Mouse (Mus musculus): ENCODE data around the gene Atg2a. TPM values are rescaled to one million over a fixed set of nuclear protein-coding genes. Genes with fewer than 3 reads are reported as not detected.

Atg2a gene
- total RNA-seq, 2 experiments from 2014 or later: 8.1 to 9.4 TPM

Other genes starting within 250 kb of the Atg2a start
- 18.6 and 20.0 TPM in 2 replicates for gene Capn1, start 225.8 kb upstream of the Atg2a start, total RNA-seq (2015)
- gene Capn1, start 225.8 kb upstream of the Atg2a start, total RNA-seq (2017): 36.8 and 38.4 TPM in 2 replicates
- 23.1 and 25.2 TPM in 2 replicates for gene Syvn1, start 195.1 kb upstream of the Atg2a start, total RNA-seq (2015)
- gene Syvn1, start 195.1 kb upstream of the Atg2a start, total RNA-seq (2017): 10.1 and 11.2 TPM in 2 replicates
- 44.4 and 53.5 TPM in 2 replicates for gene Mrpl49, start 183.9 kb upstream of the Atg2a start, total RNA-seq (2015)
- gene Mrpl49, start 183.9 kb upstream of the Atg2a start, total RNA-seq (2017): 31.9 and 38.4 TPM in 2 replicates
- 1,814 and 1,841 TPM in 2 replicates for gene Fau, start 183.8 kb upstream of the Atg2a start, total RNA-seq (2015)
- 1,690 and 2,042 TPM in 2 replicates for gene Fau, start 183.8 kb upstream of the Atg2a start, total RNA-seq (2017)
- 12.7 and 14.2 TPM in 2 replicates for gene Znhit2, start 180.5 kb upstream of the Atg2a start, total RNA-seq (2015)
- gene Znhit2, start 180.5 kb upstream of the Atg2a start, total RNA-seq (2017): 12.5 and 14.5 TPM in 2 replicates
- gene Tm7sf2, start 173.3 kb upstream of the Atg2a start, total RNA-seq (2015): 8.4 and 10.6 TPM in 2 replicates
- gene Tm7sf2, start 173.3 kb upstream of the Atg2a start, total RNA-seq (2017): 1.6 and 1.8 TPM in 2 replicates
- 30.4 and 33.2 TPM in 2 replicates for gene Vps51, start 164.4 kb upstream of the Atg2a start, total RNA-seq (2015)
- 42.8 and 54.7 TPM in 2 replicates for gene Vps51, start 164.4 kb upstream of the Atg2a start, total RNA-seq (2017)
- gene Tmem262, start 161.6 kb upstream of the Atg2a start, total RNA-seq (2015): not detected in 2 replicates
- gene Tmem262, start 161.6 kb upstream of the Atg2a start, total RNA-seq (2017): not detected in 2 replicates
- not detected in 2 replicates for gene Gm28374, start 159.4 kb upstream of the Atg2a start, total RNA-seq (2015)
- gene Gm28374, start 159.4 kb upstream of the Atg2a start, total RNA-seq (2017): not detected in 2 replicates
- gene Zfpl1, start 156.7 kb upstream of the Atg2a start, total RNA-seq (2015): 12.0 and 14.9 TPM in 2 replicates
- 23.7 and 32.8 TPM in 2 replicates for gene Zfpl1, start 156.7 kb upstream of the Atg2a start, total RNA-seq (2017)
- gene Cdca5, start 156.7 kb upstream of the Atg2a start, total RNA-seq (2015): 44.8 and 55.4 TPM in 2 replicates
- 35.5 and 42.8 TPM in 2 replicates for gene Cdca5, start 156.7 kb upstream of the Atg2a start, total RNA-seq (2017)
- gene AC131692.1, start 147.2 kb upstream of the Atg2a start, total RNA-seq (2015): 0.30 and 0.73 TPM in 2 replicates
- gene AC131692.1, start 147.2 kb upstream of the Atg2a start, total RNA-seq (2017): 4.6 TPM in 1 of 2 replicates, not detected in the other
- 0.07 and 0.17 TPM in 2 replicates for gene Naaladl1, start 135.9 kb upstream of the Atg2a start, total RNA-seq (2015)
- 0.21 TPM in 1 of 2 replicates, not detected in the other for gene Naaladl1, start 135.9 kb upstream of the Atg2a start, total RNA-seq (2017)
- gene Sac3d1, start 123.0 kb upstream of the Atg2a start, total RNA-seq (2015): 12.0 and 16.9 TPM in 2 replicates
- 5.5 and 6.3 TPM in 2 replicates for gene Sac3d1, start 123.0 kb upstream of the Atg2a start, total RNA-seq (2017)
- 18.2 and 19.5 TPM in 2 replicates for gene Snx15, start 113.4 kb upstream of the Atg2a start, total RNA-seq (2015)
- gene Snx15, start 113.4 kb upstream of the Atg2a start, total RNA-seq (2017): 13.8 and 14.2 TPM in 2 replicates
- gene Batf2, start 100.7 kb upstream of the Atg2a start, total RNA-seq (2015): 0.34 and 0.42 TPM in 2 replicates
- 0.44 and 0.71 TPM in 2 replicates for gene Batf2, start 100.7 kb upstream of the Atg2a start, total RNA-seq (2017)
- 29.2 and 37.4 TPM in 2 replicates for gene Arl2, start 100.1 kb upstream of the Atg2a start, total RNA-seq (2015)
- gene Arl2, start 100.1 kb upstream of the Atg2a start, total RNA-seq (2017): 33.6 and 37.0 TPM in 2 replicates
- not detected in 2 replicates for gene Majin, start 57.3 kb upstream of the Atg2a start, total RNA-seq (2015)
- gene Majin, start 57.3 kb upstream of the Atg2a start, total RNA-seq (2017): not detected in 2 replicates
- gene Gpha2, start 15.3 kb upstream of the Atg2a start, total RNA-seq (2015): not detected in 2 replicates
- not detected in 2 replicates for gene Gpha2, start 15.3 kb upstream of the Atg2a start, total RNA-seq (2017)
- gene Ppp2r5b, start 5.8 kb upstream of the Atg2a start, total RNA-seq (2015): 2.8 TPM in 2 replicates
- 2.3 and 3.1 TPM in 2 replicates for gene Ppp2r5b, start 5.8 kb upstream of the Atg2a start, total RNA-seq (2017)
- gene Ehd1, start 35.1 kb downstream of the Atg2a start, total RNA-seq (2015): 11.8 and 14.4 TPM in 2 replicates
- gene Ehd1, start 35.1 kb downstream of the Atg2a start, total RNA-seq (2017): 39.4 and 40.9 TPM in 2 replicates
- gene Cdc42bpg, start 64.8 kb downstream of the Atg2a start, total RNA-seq (2015): 1.3 and 2.0 TPM in 2 replicates
- gene Cdc42bpg, start 64.8 kb downstream of the Atg2a start, total RNA-seq (2017): 3.2 and 3.5 TPM in 2 replicates
- gene Men1, start 93.3 kb downstream of the Atg2a start, total RNA-seq (2015): 22.9 and 23.6 TPM in 2 replicates
- 27.2 and 27.9 TPM in 2 replicates for gene Men1, start 93.3 kb downstream of the Atg2a start, total RNA-seq (2017)
- 15.8 and 16.3 TPM in 2 replicates for gene Map4k2, start 99.5 kb downstream of the Atg2a start, total RNA-seq (2015)
- gene Map4k2, start 99.5 kb downstream of the Atg2a start, total RNA-seq (2017): 30.5 and 45.4 TPM in 2 replicates
- 268 and 287 TPM in 2 replicates for gene Sf1, start 122.0 kb downstream of the Atg2a start, total RNA-seq (2015)
- gene Sf1, start 122.0 kb downstream of the Atg2a start, total RNA-seq (2017): 156 and 192 TPM in 2 replicates
- gene Pygm, start 142.7 kb downstream of the Atg2a start, total RNA-seq (2015): 0.30 and 1.5 TPM in 2 replicates
- 0.47 TPM in 1 of 2 replicates, not detected in the other for gene Pygm, start 142.7 kb downstream of the Atg2a start, total RNA-seq (2017)
- 223 and 244 TPM in 2 replicates for gene Rasgrp2, start 157.7 kb downstream of the Atg2a start, total RNA-seq (2015)
- 283 and 290 TPM in 2 replicates for gene Rasgrp2, start 157.7 kb downstream of the Atg2a start, total RNA-seq (2017)
- not detected in 2 replicates for gene Nrxn2, start 177.1 kb downstream of the Atg2a start, total RNA-seq (2015)
- gene Nrxn2, start 177.1 kb downstream of the Atg2a start, total RNA-seq (2017): not detected in 2 replicates

All from megakaryocyte progenitor cell, adult 5-6 weeks (primary cell).